Mouse (Mus musculus): ENCODE measurements around the gene Rabgap1.

GRCm38 (mm10) chr2:37556366-37556765 is 113.3 kb downstream of the Rabgap1 start:
- no peak for TF ChIP-seq POLR2A (IDR thresholded peaks at IDR 0.05; ENCODE audit: borderline replicate concordance, extremely low read depth, insufficient read depth, insufficient read length, poor library complexity, severe bottlenecking)
- no peak for TF ChIP-seq CTCF (IDR thresholded peaks at IDR 0.05; ENCODE audit: borderline replicate concordance, extremely low read depth, insufficient read depth, insufficient read length)
